Mouse (Mus musculus) midbrain, postnatal 0 days (tissue): Measurements from ENCODE around the gene Tm9sf2. TPM values are rescaled to one million over a fixed set of nuclear protein-coding genes. Genes with fewer than 3 reads are reported as not detected.

Source experiments
- ATAC-seq: fragments of 200-750 bp; cut with Nextera tagmentation; 2 replicates; pipeline ENCODE4 v1.8.0; 2017; ENCODE audit warnings: moderate number of reproducible peaks, mild to moderate bottlenecking, moderate TSS enrichment, moderate library complexity; ENCODE audit not compliant: low FRiP score
- DNase-seq: peaks from one replicate; pipeline ENCODE4 v3.0.0-alpha.2; 2015; ENCODE audit warnings: low spot score
- H3K27ac ChIP-seq: fragments of 300-500 bp; sonication (generic); 2 replicates; pipeline ENCODE4 v1.5.1; 2014; ENCODE audit warnings: low read depth, mild to moderate bottlenecking, low read length, mixed read lengths
- H3K27me3 ChIP-seq: fragments of 300-500 bp; sonication (generic); 2 replicates; pipeline ENCODE4 v1.6.1; 2014; ENCODE audit warnings: low read length, control low read depth, mixed read lengths; ENCODE audit not compliant: insufficient read depth
- H3K36me3 ChIP-seq: fragments of 300-500 bp; sonication (generic); 2 replicates; pipeline ENCODE4 v1.6.1; 2014; ENCODE audit warnings: low read length, control low read depth, mixed read lengths; ENCODE audit not compliant: insufficient read depth
- H3K4me1 ChIP-seq: fragments of 300-500 bp; sonication (generic); 2 replicates; pipeline ENCODE4 v1.6.1; 2014; ENCODE audit warnings: mild to moderate bottlenecking, control low read depth, antibody characterized with exemption, low read length, mixed read lengths; ENCODE audit not compliant: insufficient read depth
- H3K4me2 ChIP-seq: fragments of 300-500 bp; sonication (generic); 2 replicates; pipeline ENCODE4 v1.6.1; 2014; ENCODE audit warnings: low read depth, mild to moderate bottlenecking, low read length, mixed read lengths; ENCODE audit not compliant: poor library complexity, severe bottlenecking
- H3K4me3 ChIP-seq: fragments of 300-500 bp; sonication (generic); 2 replicates; pipeline ENCODE4 v1.5.1; 2014; ENCODE audit warnings: low read depth, mild to moderate bottlenecking, low read length, moderate library complexity
- H3K9ac ChIP-seq: fragments of 300-500 bp; sonication (generic); replicated peaks from 2 replicates; pipeline ENCODE4 v1.6.1; 2014; ENCODE audit warnings: mild to moderate bottlenecking, low read length, moderate library complexity, mixed read lengths; ENCODE audit not compliant: poor library complexity, severe bottlenecking
- H3K9me3 ChIP-seq: fragments of 300-500 bp; sonication (generic); 2 replicates; pipeline ENCODE4 v1.6.1; 2016; ENCODE audit warnings: low read length, control low read depth
- CTCF ChIP-seq: IDR thresholded peaks from 2 replicates; pipeline ENCODE4 v1.5.1; 2016; ENCODE audit warnings: antibody characterized with exemption, mild to moderate bottlenecking
- WGBS: fragments of 180-500 bp; shearing (Covaris S2); extraction: QIAGEN DNeasy Blood & Tissue Kit; methylation state at CpG from one replicate; pipeline ENCODE4 v1.1.7; 2014; 5-methylcytosine and 5-hydroxymethylcytosine counted together
- polyA plus RNA-seq: library from polyadenylated mRNA; unstranded; fragments of >200 nt; fragmentation: Nextera tagmentation; extraction: Ambion mirVana; gene quantifications from 2 replicates; pipeline ENCODE4 v1.2.1, GENCODE M21; 2015
- total RNA-seq: library from RNA; depleted of rRNA; stranded (reverse); fragments of >200 nt; gene quantifications from 2 replicates; pipeline ENCODE4 v1.2.3, GENCODE M21; 2014; rRNA removed

Gene Tm9sf2
- total RNA-seq (81.6 and 90.5 TPM in 2 replicates), polyA plus RNA-seq (103 and 104 TPM in 2 replicates)

DNA sequence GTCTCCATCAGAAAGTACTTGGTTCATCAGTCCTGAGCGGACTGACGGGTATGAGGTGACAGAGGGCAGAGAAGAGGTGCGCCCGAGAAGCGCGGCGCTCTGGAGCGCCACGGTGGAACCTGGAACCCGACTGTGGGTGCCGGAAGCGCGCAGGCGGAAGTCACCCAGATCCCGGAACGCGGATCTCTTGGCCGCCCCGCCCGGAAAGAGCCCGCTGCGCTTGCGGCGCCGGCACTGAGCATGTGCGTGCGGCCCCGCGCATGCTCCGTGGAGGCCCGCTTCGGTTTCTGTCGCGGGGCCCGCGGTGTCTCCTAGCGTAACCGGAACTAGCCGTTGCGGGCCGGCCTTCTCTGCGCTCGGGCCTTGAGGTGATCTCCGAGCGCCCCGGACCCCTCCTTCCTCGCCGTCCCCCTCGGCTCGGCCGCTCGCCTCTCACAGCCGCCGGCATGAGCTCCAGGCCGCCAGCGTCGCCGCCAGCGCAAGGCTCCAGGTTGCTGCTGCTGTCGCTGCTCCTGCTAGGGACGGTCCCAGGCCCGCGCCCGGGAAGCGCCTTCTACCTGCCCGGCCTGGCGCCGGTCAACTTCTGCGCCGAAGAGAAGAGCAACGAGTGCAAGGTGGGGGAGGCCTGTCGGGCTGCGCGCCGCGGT is at the start of gene Tm9sf2:
Gene Tm9sf2 (plus strand): TSS at position 217 of the 647 bp plus-strand sequence.
- DNase-seq (peak; percentile 95), ATAC-seq (peak; percentile 93)
- TF ChIP-seq CTCF, result no peak; the same call in 1 of the 2 replicates
- H3K4me3 ChIP-seq, result peak within 1 kb of the TSS; percentile 99
- H3K27me3 ChIP-seq, result no peaks in the 10 kb centered on the region
- H3K27ac ChIP-seq, result peak within 1 kb of the TSS; percentile 75
- H3K36me3 ChIP-seq, result no peaks in the 10 kb centered on the region; the same call in 1 of the 2 replicates
- H3K4me2 ChIP-seq, result peak within 1 kb of the TSS; percentile 85
- H3K9ac ChIP-seq, result peak within 1 kb of the TSS; percentile 89
- WGBS, result under 1% methylated on average over 67 of the region's 76 CpGs
- no peaks in the 10 kb centered on the region for H3K9me3 ChIP-seq
- peaks cover 13% of the 10 kb centered on the region for H3K4me1 ChIP-seq

DNA sequence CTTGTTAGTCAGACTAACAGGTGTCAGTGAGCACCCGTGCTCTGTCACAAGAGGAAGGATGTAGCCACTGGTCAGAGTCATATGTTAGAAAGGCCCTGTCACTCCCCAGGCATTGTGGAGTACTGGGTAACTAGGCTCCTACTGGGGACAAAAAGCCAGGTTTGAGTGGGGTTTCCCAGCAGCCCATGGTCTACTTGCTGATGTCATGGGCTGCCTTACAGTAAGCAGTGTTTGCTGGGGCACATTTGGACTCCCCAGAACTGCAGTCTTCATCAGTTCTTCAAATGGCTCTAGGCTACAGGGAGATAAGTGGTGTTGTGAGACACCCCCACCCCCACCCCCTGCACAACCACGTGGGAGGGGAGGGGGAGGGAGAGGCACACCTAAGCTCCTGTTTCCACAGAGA is 48.9 kb upstream of the Tm9sf2 start:
- Histone ChIP-seq H3K27ac (no peak overlapping the region), H3K36me3 (no peaks in the 10 kb centered on the region), H3K4me2 (no peak overlapping the region), H3K4me3 (no peak overlapping the region), H3K27me3 (no peaks in the 10 kb centered on the region), H3K4me1 (no peaks in the 10 kb centered on the region), H3K9ac (no peak overlapping the region), H3K9me3 (no peaks in the 10 kb centered on the region)
- WGBS, result 50% methylated on average over 2 of the region's 2 CpGs
- no peak for DNase-seq
- ATAC-seq, result no peak
- no peak for TF ChIP-seq CTCF

DNA sequence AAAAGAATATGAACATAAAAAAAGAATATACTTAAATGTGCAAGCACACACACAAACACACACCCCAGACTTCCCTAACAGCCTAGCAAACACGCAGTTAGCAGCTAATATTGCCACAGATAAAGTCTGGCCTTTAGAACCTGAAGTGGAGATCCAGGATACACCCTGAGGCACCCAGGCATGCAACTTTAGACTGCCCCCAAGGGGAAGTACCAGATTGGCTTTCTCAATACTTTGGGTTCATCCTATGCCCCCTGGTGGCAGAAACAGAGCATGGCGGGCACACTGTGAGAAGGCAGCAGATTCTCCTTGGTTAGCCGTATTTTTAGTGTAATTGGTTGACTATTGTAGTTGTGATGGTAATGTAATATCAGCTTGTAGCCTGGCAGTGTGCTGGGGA is 46.2 kb upstream of the Tm9sf2 start:
- no peak overlapping the region for H3K4me2 ChIP-seq
- 7% methylated on average over 3 of the region's 3 CpGs for WGBS
- TF ChIP-seq CTCF, result peak; percentile 92
- no peaks in the 10 kb centered on the region for H3K36me3 ChIP-seq
- no peaks in the 10 kb centered on the region for H3K4me1 ChIP-seq
- H3K4me3 ChIP-seq, result no peak overlapping the region
- no peak overlapping the region for H3K9ac ChIP-seq
- no peak overlapping the region for H3K27ac ChIP-seq
- ATAC-seq (peak; percentile 54; the same call in 1 of the 2 replicates), DNase-seq (peak; percentile 70)
- no peaks in the 10 kb centered on the region for H3K27me3 ChIP-seq
- H3K9me3 ChIP-seq, result no peaks in the 10 kb centered on the region

DNA sequence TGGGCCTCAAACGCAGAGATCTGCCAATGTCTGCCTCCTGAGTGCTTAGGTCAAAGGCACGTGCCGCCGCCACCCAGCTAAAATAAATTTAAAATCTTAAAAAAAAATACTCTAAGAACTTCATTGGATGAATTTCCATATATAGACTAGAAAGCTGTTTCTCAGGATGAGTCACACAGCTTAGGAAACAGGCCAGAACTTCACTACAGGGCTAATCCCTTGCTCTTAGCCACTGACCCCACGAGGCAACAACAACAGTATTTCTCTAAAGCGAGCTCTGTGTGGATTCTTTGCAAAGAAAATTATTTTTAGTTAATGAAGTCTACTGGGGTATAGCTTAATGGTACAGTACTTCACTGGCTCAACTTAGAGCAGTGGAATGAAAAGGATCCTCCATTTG is 45.5 kb upstream of the Tm9sf2 start:
- Histone ChIP-seq H3K36me3 (no peaks in the 10 kb centered on the region), H3K4me2 (no peak overlapping the region), H3K9ac (no peak overlapping the region), H3K4me3 (no peak overlapping the region), H3K27me3 (no peaks in the 10 kb centered on the region), H3K4me1 (no peaks in the 10 kb centered on the region), H3K27ac (no peak overlapping the region), H3K9me3 (no peaks in the 10 kb centered on the region)
- 83% methylated on average over 6 of the region's 6 CpGs for WGBS
- no peak for DNase-seq
- no peak for ATAC-seq
- TF ChIP-seq CTCF, result no peak

DNA sequence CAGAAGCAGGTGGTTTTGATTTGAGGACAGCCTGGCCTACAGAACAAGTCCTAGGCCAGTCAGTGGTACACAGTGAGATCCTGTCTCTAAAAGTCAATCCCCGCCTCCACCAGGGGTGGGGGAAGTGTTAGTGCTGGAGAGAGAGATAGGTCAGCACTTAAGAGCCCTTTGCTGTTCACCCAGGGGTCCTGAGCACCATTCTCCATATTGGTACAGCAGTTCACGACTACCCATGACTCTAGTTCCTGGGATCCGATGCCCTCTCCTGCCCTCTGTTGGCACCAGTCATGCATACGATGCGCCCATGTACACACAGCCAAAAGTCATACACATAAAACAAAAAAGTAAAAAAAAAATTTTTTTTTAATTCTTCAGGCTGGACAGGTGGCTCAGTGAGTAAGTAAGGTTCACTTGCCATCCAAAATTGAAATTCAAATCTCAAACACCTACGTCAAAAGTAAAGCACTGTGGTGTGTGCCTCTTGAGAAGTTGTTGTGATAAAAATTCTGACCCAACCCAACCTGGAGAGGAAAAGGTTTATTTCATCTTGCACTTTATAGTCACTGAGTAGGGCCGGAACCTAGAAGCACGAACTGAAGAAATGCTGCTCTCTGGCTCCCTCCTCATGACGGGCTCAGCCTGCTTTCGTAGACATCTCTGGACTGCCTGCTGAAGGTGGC is 44.3 kb upstream of the Tm9sf2 start:
- Histone ChIP-seq H3K36me3 (no peaks in the 10 kb centered on the region), H3K4me2 (no peak overlapping the region), H3K27me3 (no peaks in the 10 kb centered on the region), H3K27ac (no peak overlapping the region), H3K4me1 (no peaks in the 10 kb centered on the region), H3K4me3 (no peak overlapping the region), H3K9ac (no peak overlapping the region), H3K9me3 (no peaks in the 10 kb centered on the region)
- ATAC-seq (no peak), DNase-seq (no peak)
- WGBS, result 83% methylated on average over 10 of the region's 10 CpGs
- no peak for TF ChIP-seq CTCF

DNA sequence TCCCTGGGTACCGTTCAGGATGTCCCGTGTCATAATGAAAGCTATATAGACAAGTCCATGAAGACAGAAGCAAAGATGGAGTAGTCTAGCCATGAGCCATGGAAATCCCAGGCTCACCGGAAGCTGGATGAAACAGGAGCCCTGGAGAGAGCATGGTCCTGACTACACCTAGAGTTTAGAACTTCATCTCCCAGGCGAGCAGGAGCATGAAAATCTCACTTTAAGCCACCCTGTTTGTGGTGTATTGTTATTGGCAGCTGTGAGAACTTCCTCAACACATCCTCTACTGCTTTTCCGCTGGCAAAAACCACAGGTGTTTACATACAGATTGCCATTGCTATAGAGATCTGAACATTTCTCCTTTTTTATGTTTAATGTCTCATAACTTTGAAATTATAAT is 43.2 kb upstream of the Tm9sf2 start:
- 77% methylated on average over 5 of the region's 5 CpGs for WGBS

More for the DNA sequence above, 43.2 kb upstream of the Tm9sf2 start:
- no peak overlapping the region for H3K9ac ChIP-seq
- DNase-seq (no peak), ATAC-seq (no peak)
- H3K4me1 ChIP-seq, result no peaks in the 10 kb centered on the region
- no peaks in the 10 kb centered on the region for H3K9me3 ChIP-seq
- no peak overlapping the region for H3K4me3 ChIP-seq
- no peak overlapping the region for H3K4me2 ChIP-seq
- no peak overlapping the region for H3K27ac ChIP-seq
- H3K36me3 ChIP-seq, result no peaks in the 10 kb centered on the region
- H3K27me3 ChIP-seq, result no peaks in the 10 kb centered on the region
- no peak for TF ChIP-seq CTCF
